Mouse (Mus musculus) embryonic fibroblast, embryonic 13.5 days (primary cell): ENCODE results near the gene Astl.

Experiments
- CTCF ChIP-seq: IDR thresholded peaks from 2 replicates; pipeline ENCODE4 v1.5.1; 2011; ENCODE audit warnings: mild to moderate bottlenecking, control low read depth, low read length, moderate library complexity, borderline replicate concordance; ENCODE audit not compliant: insufficient read depth
- POLR2A ChIP-seq: IDR thresholded peaks from 2 replicates; pipeline ENCODE4 v1.6.1; 2011; ENCODE audit warnings: low read depth, mild to moderate bottlenecking, control low read depth, low read length, moderate library complexity

GRCm38 (mm10) chr2:127324456-127324855 is 14.0 kb upstream of the Astl start:
- no peak for TF ChIP-seq CTCF
- no peak for TF ChIP-seq POLR2A
